In the genomic region with DNA sequence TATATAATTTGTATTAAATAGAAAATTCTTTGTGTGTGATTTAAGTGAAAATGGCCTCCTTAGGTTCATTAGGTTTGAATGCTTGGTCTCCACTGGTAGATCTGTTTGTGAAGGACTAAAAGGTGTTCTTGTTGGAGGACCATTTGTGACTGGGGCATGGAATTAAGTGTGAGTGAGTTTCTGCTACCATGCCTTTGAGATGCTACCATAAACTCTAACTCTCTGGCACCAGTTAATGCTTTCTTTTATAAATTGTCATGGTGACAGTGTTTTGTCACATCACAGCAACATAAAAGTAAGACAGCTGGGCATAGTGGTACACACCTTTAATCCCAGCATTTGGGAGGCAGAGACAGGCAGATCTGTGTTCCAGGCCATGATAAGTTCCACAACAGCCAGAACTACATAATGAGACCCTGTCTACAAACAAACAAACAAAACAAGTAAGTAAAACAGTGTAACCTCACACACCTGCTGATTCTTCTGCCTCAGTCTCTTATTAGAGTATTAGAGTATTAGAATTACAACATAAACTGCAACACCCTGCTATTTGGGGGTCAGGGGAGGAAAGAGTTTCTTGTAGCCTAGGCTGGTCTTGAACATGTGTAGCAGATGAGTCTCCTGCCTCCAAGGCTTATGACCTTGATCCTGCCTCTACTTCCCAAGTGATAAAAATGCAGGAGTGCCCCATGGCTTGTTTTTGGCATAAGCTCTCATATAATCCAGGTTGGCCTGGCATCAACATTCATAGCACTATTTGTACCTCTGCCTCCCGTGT, we compare ENCODE assay signal across 8 mouse cellular contexts. TPM values are rescaled to one million over a fixed set of nuclear protein-coding genes. Genes with fewer than 3 reads are reported as not detected.
A peak's percentile ranks its signal among the peaks of the same experiment; 100 is the strongest.
DNase-seq lines count a peak whose midpoint lies in the region; ATAC-seq and TF ChIP-seq lines count a peak whose summit lies in the region.

No protein-coding gene starts in this region.

- H3K4me2 ChIP-seq in hindbrain, embryonic 13.5 days, result no peak overlapping the region
- H3K4me2 ChIP-seq in midbrain, embryonic 16.5 days (ENCODE audit: low read length), result no peak overlapping the region

- ATAC-seq in hindbrain, embryonic 13.5 days (ENCODE audit: low FRiP score), result no peak
- ATAC-seq in midbrain, embryonic 16.5 days, result no peak

- no peak overlapping the region for H3K4me3 ChIP-seq in layer of hippocampus, adult 2 months
- H3K4me3 ChIP-seq in embryonic facial prominence, embryonic 10.5 days, result no peak overlapping the region
- no peak overlapping the region for H3K4me3 ChIP-seq in hindbrain, embryonic 13.5 days
- H3K4me3 ChIP-seq in midbrain, embryonic 16.5 days (ENCODE audit: low read depth, low read length), result no peak overlapping the region

- H3K27me3 ChIP-seq in embryonic facial prominence, embryonic 10.5 days (replicated peaks; ENCODE audit: low read depth, poor library complexity, severe bottlenecking), result no peaks in the 10 kb centered on the region
- H3K27me3 ChIP-seq in hindbrain, embryonic 13.5 days, result no peaks in the 10 kb centered on the region
- no peaks in the 10 kb centered on the region for H3K27me3 ChIP-seq in midbrain, embryonic 16.5 days (ENCODE audit: control insufficient read depth, insufficient read depth, low read depth, low read length)

- H3K36me3 ChIP-seq in embryonic facial prominence, embryonic 10.5 days (replicated peaks), result no peaks in the 10 kb centered on the region
- no peaks in the 10 kb centered on the region for H3K36me3 ChIP-seq in hindbrain, embryonic 13.5 days
- no peaks in the 10 kb centered on the region for H3K36me3 ChIP-seq in midbrain, embryonic 16.5 days (ENCODE audit: control insufficient read depth, insufficient read depth, low read length)

- H3K9ac ChIP-seq in hindbrain, embryonic 13.5 days, result no peak overlapping the region
- no peak overlapping the region for H3K9ac ChIP-seq in midbrain, embryonic 16.5 days (ENCODE audit: low read depth, low read length)

- TF ChIP-seq CTCF in layer of hippocampus, adult 2 months (conservative IDR thresholded peaks at IDR 0.05), result no peak

- DNase-seq in layer of hippocampus, adult 2 months (ENCODE audit: low spot score in 2 of 2), result no peak
- DNase-seq in layer of hippocampus, adult 18-20 months (ENCODE audit: low spot score in 2 of 2), result no peak
- DNase-seq in embryonic facial prominence, embryonic 10.5 days (ENCODE audit: low spot score), result no peak
- DNase-seq in layer of hippocampus, postnatal 14 days (ENCODE audit: low spot score in 2 of 2), result no peak
- no peak for DNase-seq in urinary bladder, postnatal 14 days (ENCODE audit: low spot score)
- no peak for DNase-seq in spleen, postnatal 14 days (ENCODE audit: low spot score in 2 of 2)

- H3K27ac ChIP-seq in layer of hippocampus, adult 2 months, result peak overlapping the region; percentile 89; the same call in 1 of the 2 replicates
- H3K27ac ChIP-seq in embryonic facial prominence, embryonic 10.5 days (replicated peaks), result peak overlapping the region; percentile 51; the same call in 1 of the 2 replicates
- H3K27ac ChIP-seq in hindbrain, embryonic 13.5 days, result peak overlapping the region; percentile 84
- peak overlapping the region; percentile 72 for H3K27ac ChIP-seq in midbrain, embryonic 16.5 days (ENCODE audit: low read length)

- 0 out of 2 replicates have a peak, but pooled peaks cover 4% of the 10 kb centered on the region for H3K4me1 ChIP-seq in embryonic facial prominence, embryonic 10.5 days
- peaks cover 14% of the 10 kb centered on the region; the same call in 1 of the 2 replicates for H3K4me1 ChIP-seq in hindbrain, embryonic 13.5 days (replicated peaks)
- peaks cover 5% of the 10 kb centered on the region for H3K4me1 ChIP-seq in midbrain, embryonic 16.5 days (ENCODE audit: control insufficient read depth, insufficient read depth, low read length)

- H3K9me3 ChIP-seq in embryonic facial prominence, embryonic 10.5 days, result no peaks in the 10 kb centered on the region
- H3K9me3 ChIP-seq in hindbrain, embryonic 13.5 days, result no peaks in the 10 kb centered on the region
- no peaks in the 10 kb centered on the region for H3K9me3 ChIP-seq in midbrain, embryonic 16.5 days (replicated peaks; ENCODE audit: control insufficient read depth, low read length, poor library complexity, severe bottlenecking)

- 69% methylated on average over 1 of the region's 1 CpGs for WGBS in embryonic facial prominence, embryonic 10.5 days
- 61% methylated on average over 1 of the region's 1 CpGs for WGBS in hindbrain, embryonic 13.5 days
- 44% methylated on average over 1 of the region's 1 CpGs for WGBS in midbrain, embryonic 16.5 days

RNA-seq across cellular contexts. Expression of gene Tex14, which starts 22.6 kb away (rescaled TPM):
- under 1 TPM; 0.20 to 0.26 TPM for total RNA-seq in layer of hippocampus, adult 2 months (2021)
- under 1 TPM; 0.15 to 0.23 TPM for total RNA-seq in layer of hippocampus, adult 18-20 months (2021)
- 0.50 TPM in 1 of 2 replicates, not detected in the other for polyA plus RNA-seq in embryonic facial prominence, embryonic 10.5 days (2016; fragmentation: Nextera tagmentation; extraction: Ambion mirVana)
- polyA plus RNA-seq in hindbrain, embryonic 13.5 days (2015; fragmentation: Nextera tagmentation; extraction: Ambion mirVana), result 1.00 and 1.0 TPM in 2 replicates
- polyA plus RNA-seq in midbrain, embryonic 16.5 days (2015; fragmentation: Nextera tagmentation; extraction: Ambion mirVana), result 0.29 and 0.39 TPM in 2 replicates
- total RNA-seq in layer of hippocampus, postnatal 14 days (2021), result under 1 TPM; 0.12 to 0.51 TPM

RNA-seq across cellular contexts. Expression of gene Rad51c, which starts 22.7 kb away (rescaled TPM):
- total RNA-seq in layer of hippocampus, adult 2 months (2021), result 1 to 10 TPM; 4.0 to 4.2 TPM
- total RNA-seq in layer of hippocampus, adult 18-20 months (2021), result 1 to 10 TPM; 4.5 to 4.6 TPM
- polyA plus RNA-seq in embryonic facial prominence, embryonic 10.5 days (2016; fragmentation: Nextera tagmentation; extraction: Ambion mirVana), result 11.5 and 11.9 TPM in 2 replicates
- polyA plus RNA-seq in hindbrain, embryonic 13.5 days (2015; fragmentation: Nextera tagmentation; extraction: Ambion mirVana), result 5.1 and 6.2 TPM in 2 replicates
- 3.6 and 4.0 TPM in 2 replicates for polyA plus RNA-seq in midbrain, embryonic 16.5 days (2015; fragmentation: Nextera tagmentation; extraction: Ambion mirVana)
- total RNA-seq in layer of hippocampus, postnatal 14 days (2021), result 1 to 10 TPM; 3.9 to 4.4 TPM
